Mouse (Mus musculus): ENCODE data around the gene Litaf. TPM values are rescaled to one million over a fixed set of nuclear protein-coding genes. Genes with fewer than 3 reads are reported as not detected.
A peak's percentile ranks its signal among the peaks of the same experiment; 100 is the strongest.

Litaf gene
- polyA plus RNA-seq, 1 experiment from 2014 or later = 94.2 TPM

- WGBS = 1% methylated on average over 52 of the region's 52 CpGs
- H3K4me3 ChIP-seq (replicated peaks; ENCODE audit: low read length) = peak overlapping the region; percentile 88
- H3K27ac ChIP-seq (ENCODE audit: low read length) = peak overlapping the region; percentile 88
- no peaks in the 10 kb centered on the region for H3K36me3 ChIP-seq (ENCODE audit: control insufficient read depth, insufficient read depth, low read length)
- H3K9me3 ChIP-seq (replicated peaks; ENCODE audit: control insufficient read depth, low read length) = 0 out of 2 replicates have a peak, but pooled peaks cover 5% of the 10 kb centered on the region
- H3K9ac ChIP-seq (ENCODE audit: low read length) = peak overlapping the region; percentile 91
- peak overlapping the region; percentile 64 for H3K4me2 ChIP-seq (ENCODE audit: low read depth, low read length)
- no peaks in the 10 kb centered on the region for H3K27me3 ChIP-seq (ENCODE audit: control insufficient read depth, insufficient read depth, low read length)
- peaks cover 19% of the 10 kb centered on the region for H3K4me1 ChIP-seq (ENCODE audit: control insufficient read depth, insufficient read depth, low read length)
- ATAC-seq (ENCODE audit: insufficient read depth, low FRiP score) = peak; percentile 44
Observed at GRCm38 (mm10) chr16:10992090-10993031, 73.6 kb downstream of the Litaf start.

- H3K4me2 ChIP-seq (ENCODE audit: low read depth, low read length) = peak overlapping the region; percentile 64
- H3K27ac ChIP-seq (ENCODE audit: low read length) = peak overlapping the region; percentile 88
- peaks cover 19% of the 10 kb centered on the region for H3K4me1 ChIP-seq (ENCODE audit: control insufficient read depth, insufficient read depth, low read length)
- WGBS = 42% methylated on average over 5 of the region's 5 CpGs
- no peaks in the 10 kb centered on the region for H3K36me3 ChIP-seq (ENCODE audit: control insufficient read depth, insufficient read depth, low read length)
- H3K9ac ChIP-seq (ENCODE audit: low read length) = peak overlapping the region; percentile 91
- peak overlapping the region; percentile 88 for H3K4me3 ChIP-seq (replicated peaks; ENCODE audit: low read length)
- no peaks in the 10 kb centered on the region for H3K27me3 ChIP-seq (ENCODE audit: control insufficient read depth, insufficient read depth, low read length)
- H3K9me3 ChIP-seq (replicated peaks; ENCODE audit: control insufficient read depth, low read length) = 0 out of 2 replicates have a peak, but pooled peaks cover 5% of the 10 kb centered on the region
- ATAC-seq (ENCODE audit: insufficient read depth, low FRiP score) = no peak
Observed at GRCm38 (mm10) chr16:10991737-10992089, 74.2 kb downstream of the Litaf start.

GRCm38 (mm10) chr16:10990763-10991162, 75.2 kb downstream of the Litaf start:
- Histone ChIP-seq H3K4me1 (ENCODE audit: control insufficient read depth, insufficient read depth, low read length) (peaks cover 19% of the 10 kb centered on the region), H3K36me3 (ENCODE audit: control insufficient read depth, insufficient read depth, low read length) (no peaks in the 10 kb centered on the region), H3K9me3 (replicated peaks; ENCODE audit: control insufficient read depth, low read length) (0 out of 2 replicates have a peak, but pooled peaks cover 5% of the 10 kb centered on the region), H3K9ac (ENCODE audit: low read length) (no peak overlapping the region), H3K4me3 (replicated peaks; ENCODE audit: low read length) (0 out of 2 replicates have a peak overlapping the region, but pooled peaks have one; percentile 88), H3K27ac (ENCODE audit: low read length) (peak overlapping the region; percentile 88; the same call in 1 of the 2 replicates), H3K4me2 (ENCODE audit: low read depth, low read length) (peak overlapping the region; percentile 64), H3K27me3 (ENCODE audit: control insufficient read depth, insufficient read depth, low read length) (no peaks in the 10 kb centered on the region)
- ATAC-seq (ENCODE audit: insufficient read depth, low FRiP score) = no peak
- WGBS = 66% methylated on average over 4 of the region's 4 CpGs

GRCm38 (mm10) chr16:10989896-10990295, 76.1 kb downstream of the Litaf start:
- H3K4me3 ChIP-seq (replicated peaks; ENCODE audit: low read length) = no peak overlapping the region
- no peak for ATAC-seq (ENCODE audit: insufficient read depth, low FRiP score)
- H3K9me3 ChIP-seq (replicated peaks; ENCODE audit: control insufficient read depth, low read length) = 0 out of 2 replicates have a peak, but pooled peaks cover 5% of the 10 kb centered on the region
- no peak overlapping the region for H3K27ac ChIP-seq (ENCODE audit: low read length)
- no peaks in the 10 kb centered on the region for H3K36me3 ChIP-seq (ENCODE audit: control insufficient read depth, insufficient read depth, low read length)
- H3K4me2 ChIP-seq (ENCODE audit: low read depth, low read length) = no peak overlapping the region
- WGBS = 90% methylated on average over 4 of the region's 4 CpGs
- H3K4me1 ChIP-seq (ENCODE audit: control insufficient read depth, insufficient read depth, low read length) = peaks cover 19% of the 10 kb centered on the region
- H3K27me3 ChIP-seq (ENCODE audit: control insufficient read depth, insufficient read depth, low read length) = no peaks in the 10 kb centered on the region
- H3K9ac ChIP-seq (ENCODE audit: low read length) = no peak overlapping the region

GRCm38 (mm10) chr16:10989361-10989760, 76.6 kb downstream of the Litaf start:
- H3K9me3 ChIP-seq (replicated peaks; ENCODE audit: control insufficient read depth, low read length) = 0 out of 2 replicates have a peak, but pooled peaks cover 5% of the 10 kb centered on the region
- no peak overlapping the region for H3K9ac ChIP-seq (ENCODE audit: low read length)
- H3K4me2 ChIP-seq (ENCODE audit: low read depth, low read length) = no peak overlapping the region
- H3K4me1 ChIP-seq (ENCODE audit: control insufficient read depth, insufficient read depth, low read length) = peaks cover 23% of the 10 kb centered on the region
- no peak for ATAC-seq (ENCODE audit: insufficient read depth, low FRiP score)
- no peak overlapping the region for H3K4me3 ChIP-seq (replicated peaks; ENCODE audit: low read length)
- H3K36me3 ChIP-seq (ENCODE audit: control insufficient read depth, insufficient read depth, low read length) = no peaks in the 10 kb centered on the region
- H3K27ac ChIP-seq (ENCODE audit: low read length) = no peak overlapping the region
- H3K27me3 ChIP-seq (ENCODE audit: control insufficient read depth, insufficient read depth, low read length) = no peaks in the 10 kb centered on the region
- WGBS = 94% methylated on average over 6 of the region's 6 CpGs

GRCm38 (mm10) chr16:10988261-10988660, 77.7 kb downstream of the Litaf start:
- H3K27ac ChIP-seq (ENCODE audit: low read length) = no peak overlapping the region
- no peak overlapping the region for H3K4me3 ChIP-seq (replicated peaks; ENCODE audit: low read length)
- 72% methylated on average over 9 of the region's 9 CpGs for WGBS
- 0 out of 2 replicates have a peak, but pooled peaks cover 5% of the 10 kb centered on the region for H3K9me3 ChIP-seq (replicated peaks; ENCODE audit: control insufficient read depth, low read length)
- peaks cover 28% of the 10 kb centered on the region for H3K4me1 ChIP-seq (ENCODE audit: control insufficient read depth, insufficient read depth, low read length)
- no peak for ATAC-seq (ENCODE audit: insufficient read depth, low FRiP score)
- H3K36me3 ChIP-seq (ENCODE audit: control insufficient read depth, insufficient read depth, low read length) = no peaks in the 10 kb centered on the region
- no peak overlapping the region for H3K9ac ChIP-seq (ENCODE audit: low read length)
- H3K4me2 ChIP-seq (ENCODE audit: low read depth, low read length) = no peak overlapping the region
- no peaks in the 10 kb centered on the region for H3K27me3 ChIP-seq (ENCODE audit: control insufficient read depth, insufficient read depth, low read length)

GRCm38 (mm10) chr16:10984534-10984933, 81.4 kb downstream of the Litaf start:
- Histone ChIP-seq H3K4me1 (ENCODE audit: control insufficient read depth, insufficient read depth, low read length) (peaks cover 25% of the 10 kb centered on the region; the same call in 1 of the 2 replicates), H3K4me2 (ENCODE audit: low read depth, low read length) (no peak overlapping the region), H3K4me3 (replicated peaks; ENCODE audit: low read length) (no peak overlapping the region), H3K27me3 (ENCODE audit: control insufficient read depth, insufficient read depth, low read length) (no peaks in the 10 kb centered on the region), H3K36me3 (ENCODE audit: control insufficient read depth, insufficient read depth, low read length) (no peaks in the 10 kb centered on the region), H3K9me3 (replicated peaks; ENCODE audit: control insufficient read depth, low read length) (no peaks in the 10 kb centered on the region), H3K27ac (ENCODE audit: low read length) (peak overlapping the region; percentile 52; the same call in 1 of the 2 replicates), H3K9ac (ENCODE audit: low read length) (no peak overlapping the region)
- WGBS = 40% methylated on average over 5 of the region's 5 CpGs
- ATAC-seq (ENCODE audit: insufficient read depth, low FRiP score) = no peak

- H3K4me2 ChIP-seq (ENCODE audit: low read depth, low read length) = no peak overlapping the region
- no peak for ATAC-seq (ENCODE audit: insufficient read depth, low FRiP score)
- no peak overlapping the region for H3K9ac ChIP-seq (ENCODE audit: low read length)
- H3K9me3 ChIP-seq (replicated peaks; ENCODE audit: control insufficient read depth, low read length) = no peaks in the 10 kb centered on the region
- WGBS = 58% methylated on average over 7 of the region's 7 CpGs
- no peak overlapping the region for H3K4me3 ChIP-seq (replicated peaks; ENCODE audit: low read length)
- H3K36me3 ChIP-seq (ENCODE audit: control insufficient read depth, insufficient read depth, low read length) = no peaks in the 10 kb centered on the region
- peaks cover 27% of the 10 kb centered on the region; the same call in 1 of the 2 replicates for H3K4me1 ChIP-seq (ENCODE audit: control insufficient read depth, insufficient read depth, low read length)
- no peak overlapping the region for H3K27ac ChIP-seq (ENCODE audit: low read length)
- no peaks in the 10 kb centered on the region for H3K27me3 ChIP-seq (ENCODE audit: control insufficient read depth, insufficient read depth, low read length)
Observed at GRCm38 (mm10) chr16:10981493-10982070, 84.4 kb downstream of the Litaf start.

Measured in stomach, embryonic 16.5 days (tissue).